8 mouse cellular contexts compared by ENCODE assay signal in genomic region chrX:19237738-19238261, GRCm38 (mm10).
DNase-seq lines count a peak whose midpoint lies in the region; ATAC-seq and TF ChIP-seq lines count a peak whose summit lies in the region.

No protein-coding gene starts in this region.

- H3K4me2 ChIP-seq in embryonic facial prominence, embryonic 15.5 days (replicated peaks), result peak overlapping the region; percentile 74
- H3K4me2 ChIP-seq in heart, embryonic 13.5 days, result peak overlapping the region; percentile 88
- peak overlapping the region; percentile 65 for H3K4me2 ChIP-seq in liver, embryonic 14.5 days (ENCODE audit: low read depth)
- peak overlapping the region; percentile 74 for H3K4me2 ChIP-seq in stomach, embryonic 15.5 days

- no peaks in the 10 kb centered on the region for H3K36me3 ChIP-seq in embryonic facial prominence, embryonic 15.5 days
- H3K36me3 ChIP-seq in heart, embryonic 13.5 days, result no peaks in the 10 kb centered on the region
- H3K36me3 ChIP-seq in liver, embryonic 14.5 days (replicated peaks; ENCODE audit: control insufficient read depth, insufficient read depth, low read depth), result no peaks in the 10 kb centered on the region
- no peaks in the 10 kb centered on the region for H3K36me3 ChIP-seq in stomach, embryonic 15.5 days

- no peak overlapping the region for H3K9ac ChIP-seq in embryonic facial prominence, embryonic 15.5 days
- H3K9ac ChIP-seq in heart, embryonic 13.5 days, result peak overlapping the region; percentile 15
- peak overlapping the region; percentile 65 for H3K9ac ChIP-seq in liver, embryonic 14.5 days (replicated peaks)
- peak overlapping the region; percentile 16; the same call in 1 of the 2 replicates for H3K9ac ChIP-seq in stomach, embryonic 15.5 days

- 18% methylated on average over 25 of the region's 26 CpGs for WGBS in embryonic facial prominence, embryonic 15.5 days
- 5% methylated on average over 24 of the region's 26 CpGs for WGBS in heart, embryonic 13.5 days
- WGBS in liver, embryonic 14.5 days (ENCODE audit: insufficient replicate concordance), result 7% methylated on average over 26 of the region's 26 CpGs
- WGBS in stomach, embryonic 15.5 days, result 14% methylated on average over 22 of the region's 26 CpGs

- TF ChIP-seq CTCF in liver, embryonic 14.5 days (IDR thresholded peaks at IDR 0.05; ENCODE audit: low read depth), result no peak

- no peak for TF ChIP-seq EP300 in liver, embryonic 14.5 days (IDR thresholded peaks at IDR 0.05; ENCODE audit: low read depth)

- H3K4me1 ChIP-seq in embryonic facial prominence, embryonic 15.5 days, result no peaks in the 10 kb centered on the region
- H3K4me1 ChIP-seq in heart, embryonic 13.5 days, result no peaks in the 10 kb centered on the region
- H3K4me1 ChIP-seq in liver, embryonic 14.5 days (replicated peaks; ENCODE audit: control insufficient read depth in 2 of 2, insufficient read depth in 2 of 2, low read length in 1 of 2), result no peaks in the 10 kb centered on the region
- H3K4me1 ChIP-seq in stomach, embryonic 15.5 days, result no peaks in the 10 kb centered on the region

- no peaks in the 10 kb centered on the region for H3K9me3 ChIP-seq in embryonic facial prominence, embryonic 15.5 days (replicated peaks)
- H3K9me3 ChIP-seq in heart, embryonic 13.5 days, result no peaks in the 10 kb centered on the region
- H3K9me3 ChIP-seq in liver, embryonic 14.5 days (ENCODE audit: control insufficient read depth, low read length), result no peaks in the 10 kb centered on the region
- no peaks in the 10 kb centered on the region for H3K9me3 ChIP-seq in stomach, embryonic 15.5 days

- H3K27ac ChIP-seq in embryonic facial prominence, embryonic 15.5 days (replicated peaks), result 0 out of 2 replicates have a peak overlapping the region, but pooled peaks have one; percentile 48
- H3K27ac ChIP-seq in heart, embryonic 13.5 days (replicated peaks), result no peak overlapping the region
- H3K27ac ChIP-seq in liver, embryonic 14.5 days, result no peak overlapping the region
- no peak overlapping the region for H3K27ac ChIP-seq in stomach, embryonic 15.5 days

- ATAC-seq in embryonic facial prominence, embryonic 15.5 days (ENCODE audit: insufficient number of reproducible peaks, low FRiP score, low TSS enrichment, low read depth), result peak; percentile 84
- no peak for ATAC-seq in heart, embryonic 13.5 days (ENCODE audit: extremely low read depth, insufficient number of reproducible peaks, low FRiP score, low TSS enrichment)
- peak; percentile 96 for ATAC-seq in liver, embryonic 14.5 days (ENCODE audit: insufficient read depth)
- ATAC-seq in stomach, embryonic 15.5 days (ENCODE audit: insufficient read depth, low FRiP score, low read depth), result peak; percentile 94

- DNase-seq in 416B (ENCODE audit: low read depth), result peak; percentile 79
- DNase-seq in adrenal gland, postnatal 25 days, result peak; percentile 46
- peak; percentile 62 for DNase-seq in kidney, postnatal 10 days
- DNase-seq in liver, embryonic 14.5 days (ENCODE audit: low read depth in 3 of 3, low spot score in 3 of 3), result peak in 2 of 3 experiments; percentile 24 to 27
- peak; percentile 1 to 16 for DNase-seq in natural killer cell, adult 2 months (ENCODE audit: low spot score in 2 of 2)

- peak overlapping the region; percentile 46 for H3K4me3 ChIP-seq in embryonic facial prominence, embryonic 15.5 days (replicated peaks)
- H3K4me3 ChIP-seq in heart, embryonic 13.5 days, result peak overlapping the region; percentile 55
- peak overlapping the region; percentile 57 to 76 for H3K4me3 ChIP-seq in liver, embryonic 14.5 days (ENCODE audit: insufficient read depth in 1 of 2, low read depth in 2 of 2, low read length in 2 of 2)
- peak overlapping the region; percentile 48 for H3K4me3 ChIP-seq in stomach, embryonic 15.5 days (replicated peaks)

- H3K27me3 ChIP-seq in embryonic facial prominence, embryonic 15.5 days, result no peaks in the 10 kb centered on the region
- H3K27me3 ChIP-seq in heart, embryonic 13.5 days (replicated peaks), result peaks cover 3% of the 10 kb centered on the region
- no peaks in the 10 kb centered on the region for H3K27me3 ChIP-seq in liver, embryonic 14.5 days (ENCODE audit: control insufficient read depth, insufficient read depth, low read length)
- no peaks in the 10 kb centered on the region for H3K27me3 ChIP-seq in stomach, embryonic 15.5 days (replicated peaks)

Comparison
In these comparisons a context has a peak if more than half of its experiments do, and no peak if none do; other contexts are left out.
1. DNase-seq: peak in every context shown above with its lines; median percentile 79 in 416B; 62 in kidney, postnatal 10 days; 46 in adrenal gland, postnatal 25 days; 26 in liver, embryonic 14.5 days; 8 in natural killer cell, adult 2 months.